In the genomic region with DNA sequence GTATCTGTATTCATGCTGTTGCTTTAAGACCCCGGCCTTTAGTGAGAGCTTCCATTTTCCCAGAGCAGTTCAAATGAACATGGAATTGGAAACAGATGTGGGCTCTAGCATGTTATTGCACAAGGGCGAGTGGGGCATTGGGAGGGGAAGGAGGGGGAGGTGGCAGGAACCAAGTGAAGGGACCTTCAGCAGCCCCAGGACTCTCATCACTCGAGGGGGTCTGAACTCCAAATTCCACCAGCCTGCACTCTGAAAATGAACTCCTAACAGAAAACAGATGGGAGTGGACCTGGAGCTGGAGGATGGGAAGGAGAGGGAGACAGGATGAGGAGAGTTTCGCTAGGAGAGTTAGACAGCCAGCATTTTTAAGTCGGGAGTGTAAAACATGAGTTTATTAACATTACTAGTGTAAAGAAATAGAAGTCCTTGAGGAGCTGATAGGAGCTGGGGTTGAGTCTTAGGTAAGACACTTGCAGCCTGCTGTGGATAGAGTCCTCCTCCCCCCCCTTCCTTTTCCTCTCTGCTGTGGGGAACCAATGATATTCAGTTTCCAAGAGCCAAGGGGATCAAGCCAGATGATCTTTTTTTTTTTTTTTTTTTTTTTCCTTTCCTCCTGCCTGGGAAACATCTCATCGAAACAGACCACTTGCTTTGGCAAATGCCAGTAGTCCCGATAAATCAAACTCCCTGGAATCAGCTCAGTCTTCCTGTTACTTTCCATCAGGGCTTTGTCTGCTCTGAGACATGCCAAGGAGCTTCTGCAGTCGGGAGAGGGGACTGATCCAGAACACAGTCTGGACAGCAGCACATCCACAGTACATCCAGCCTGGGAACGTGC, we compare ENCODE assay signal across 8 mouse cellular contexts.
DNase-seq lines count a peak whose midpoint lies in the region; ATAC-seq and TF ChIP-seq lines count a peak whose summit lies in the region.
"Had no signal": no experiment of that assay in that cellular context is flagged by ENCODE, and none has a peak within 500 bp of the region (broad histone marks: within the 10 kb centered on the region; RNA-seq: fewer than 3 reads in every experiment).

No protein-coding gene starts in this region.

- H3K9ac ChIP-seq in kidney, postnatal 0 days (ENCODE audit: low read depth, low read length) = no peak overlapping the region
- H3K9ac ChIP-seq in kidney, embryonic 15.5 days = no peak overlapping the region
- 0 out of 2 replicates have a peak overlapping the region, but pooled peaks have one; percentile 28 for H3K9ac ChIP-seq in limb, embryonic 14.5 days (ENCODE audit: low read depth, low read length, severe bottlenecking)

- no peak for TF ChIP-seq CTCF in kidney, postnatal 0 days (IDR thresholded peaks at IDR 0.05; ENCODE audit: low read depth)

- peak; percentile 30 for DNase-seq in kidney, postnatal 0 days (ENCODE audit: low spot score)
- DNase-seq in embryo, embryonic 9.5 days (ENCODE audit: extremely low spot score) = peak; percentile 67
- DNase-seq in heart, adult 9 months (ENCODE audit: low spot score in 2 of 2) = peak; percentile 55 to 76
- peak; percentile 87 for DNase-seq in limb, embryonic 14.5 days (ENCODE audit: low spot score)
- no peak for DNase-seq in cerebellum, adult 11 months
- DNase-seq in adrenal gland, postnatal 25 days = no peak

- H3K9me3 ChIP-seq in kidney, postnatal 0 days (replicated peaks; ENCODE audit: low read length) = no peaks in the 10 kb centered on the region
- no peaks in the 10 kb centered on the region for H3K9me3 ChIP-seq in kidney, embryonic 15.5 days (replicated peaks)
- no peaks in the 10 kb centered on the region for H3K9me3 ChIP-seq in limb, embryonic 14.5 days (ENCODE audit: control insufficient read depth, low read length)

- H3K27me3 ChIP-seq in kidney, postnatal 0 days (ENCODE audit: insufficient read depth, low read length) = no peaks in the 10 kb centered on the region
- H3K27me3 ChIP-seq in kidney, embryonic 15.5 days = no peaks in the 10 kb centered on the region
- H3K27me3 ChIP-seq in limb, embryonic 14.5 days (ENCODE audit: control insufficient read depth, insufficient read depth, low read length) = no peaks in the 10 kb centered on the region

- no peaks in the 10 kb centered on the region for H3K36me3 ChIP-seq in kidney, postnatal 0 days (ENCODE audit: insufficient read depth, low read length)
- no peaks in the 10 kb centered on the region for H3K36me3 ChIP-seq in kidney, embryonic 15.5 days
- no peaks in the 10 kb centered on the region for H3K36me3 ChIP-seq in limb, embryonic 14.5 days (ENCODE audit: control insufficient read depth, insufficient read depth, low read length)

- 36% methylated on average over 9 of the region's 9 CpGs for WGBS in kidney, postnatal 0 days
- WGBS in kidney, embryonic 15.5 days = 33% methylated on average over 9 of the region's 9 CpGs
- 10% methylated on average over 9 of the region's 9 CpGs for WGBS in limb, embryonic 14.5 days

- TF ChIP-seq POLR2A in limb, embryonic 14.5 days (IDR thresholded peaks at IDR 0.05; ENCODE audit: borderline replicate concordance, extremely low read depth, insufficient read depth, insufficient read length) = no peak

- H3K4me1 ChIP-seq in kidney, postnatal 0 days (replicated peaks; ENCODE audit: insufficient read depth, low read length) = no peaks in the 10 kb centered on the region
- peaks cover 4% of the 10 kb centered on the region for H3K4me1 ChIP-seq in kidney, embryonic 15.5 days
- peaks cover 22% of the 10 kb centered on the region for H3K4me1 ChIP-seq in limb, embryonic 14.5 days (ENCODE audit: control insufficient read depth, insufficient read depth, low read length)

- no peak overlapping the region for H3K27ac ChIP-seq in kidney, postnatal 0 days
- no peak overlapping the region for H3K27ac ChIP-seq in kidney, embryonic 15.5 days
- peak overlapping the region; percentile 81 for H3K27ac ChIP-seq in limb, embryonic 14.5 days (replicated peaks; ENCODE audit: low read depth, low read length)

- no peak overlapping the region for H3K4me2 ChIP-seq in kidney, postnatal 0 days (ENCODE audit: low read length)
- no peak overlapping the region for H3K4me2 ChIP-seq in kidney, embryonic 15.5 days
- H3K4me2 ChIP-seq in limb, embryonic 14.5 days (replicated peaks; ENCODE audit: low read depth, low read length, severe bottlenecking) = peak overlapping the region; percentile 37

- H3K4me3 ChIP-seq in kidney, postnatal 0 days (replicated peaks; ENCODE audit: low read depth, low read length) = no peak overlapping the region
- H3K4me3 ChIP-seq in kidney, embryonic 15.5 days (replicated peaks) = no peak overlapping the region
- H3K4me3 ChIP-seq in limb, embryonic 14.5 days (replicated peaks; ENCODE audit: low read length) = no peak overlapping the region; the same call in 1 of the 2 replicates

- ATAC-seq in kidney, postnatal 0 days (replicated peaks; ENCODE audit: low FRiP score, low read depth) = no peak
- ATAC-seq in kidney, embryonic 15.5 days (replicated peaks; ENCODE audit: low FRiP score) = no peak
- ATAC-seq in limb, embryonic 14.5 days (ENCODE audit: low FRiP score, low read depth) = peak; percentile 92
- ATAC-seq: forebrain, embryonic 14.5 days had no signal

Comparison
In these comparisons a context has a peak if more than half of its experiments do, and no peak if none do; other contexts are left out.
1. DNase-seq: peak in kidney, postnatal 0 days (single experiment), embryo, embryonic 9.5 days (single experiment), heart, adult 9 months (2 of 2) and limb, embryonic 14.5 days (single experiment); none in cerebellum, adult 11 months (single experiment) and adrenal gland, postnatal 25 days (single experiment).